Mouse (Mus musculus): ENCODE data around the gene Tor1a. TPM values are rescaled to one million over a fixed set of nuclear protein-coding genes. Genes with fewer than 3 reads are reported as not detected.

Gene Tor1a
- polyA plus RNA-seq, 1 experiment = 78.6 TPM

GRCm38 (mm10) chr2:30998443-30999260 lies 30.9 kb upstream of the Tor1a start:
- Histone ChIP-seq H3K4me3 (ENCODE audit: low read depth, low read length) (no peak overlapping the region), H3K36me3 (ENCODE audit: control insufficient read depth, insufficient read depth, low read length) (peaks cover 3% of the 10 kb centered on the region; the same call in 1 of the 2 replicates), H3K27ac (ENCODE audit: insufficient read depth, low read depth, low read length) (no peak overlapping the region), H3K27me3 (ENCODE audit: control insufficient read depth, insufficient read depth, low read length) (no peaks in the 10 kb centered on the region), H3K4me1 (ENCODE audit: control insufficient read depth, insufficient read depth, insufficient read length, low read length) (no peaks in the 10 kb centered on the region)
- 83% methylated on average over 8 of the region's 8 CpGs for WGBS
- no peak for TF ChIP-seq CTCF (IDR thresholded peaks at IDR 0.05; ENCODE audit: extremely low read depth, insufficient read length, insufficient replicate concordance, low read depth, low read length)
- no peak for TF ChIP-seq POLR2A (IDR thresholded peaks at IDR 0.05; ENCODE audit: low read depth, low read length)

GRCm38 (mm10) chr2:30995432-30995996 lies 27.8 kb upstream of the Tor1a start:
- TF ChIP-seq CTCF (IDR thresholded peaks at IDR 0.05; ENCODE audit: extremely low read depth, insufficient read length, insufficient replicate concordance, low read depth, low read length) (no peak), POLR2A (IDR thresholded peaks at IDR 0.05; ENCODE audit: low read depth, low read length) (no peak)
- Histone ChIP-seq H3K27me3 (ENCODE audit: control insufficient read depth, insufficient read depth, low read length) (no peaks in the 10 kb centered on the region), H3K4me1 (ENCODE audit: control insufficient read depth, insufficient read depth, insufficient read length, low read length) (no peaks in the 10 kb centered on the region), H3K27ac (ENCODE audit: insufficient read depth, low read depth, low read length) (no peak overlapping the region), H3K36me3 (ENCODE audit: control insufficient read depth, insufficient read depth, low read length) (no peaks in the 10 kb centered on the region; the same call in 1 of the 2 replicates), H3K4me3 (ENCODE audit: low read depth, low read length) (peak overlapping the region; percentile 32)
- WGBS = 76% methylated on average over 11 of the region's 11 CpGs

- H3K27me3 ChIP-seq (ENCODE audit: control insufficient read depth, insufficient read depth, low read length) = no peaks in the 10 kb centered on the region
- H3K36me3 ChIP-seq (ENCODE audit: control insufficient read depth, insufficient read depth, low read length) = no peaks in the 10 kb centered on the region
- no peak overlapping the region for H3K4me3 ChIP-seq (ENCODE audit: low read depth, low read length)
- TF ChIP-seq CTCF (IDR thresholded peaks at IDR 0.05; ENCODE audit: extremely low read depth, insufficient read length, insufficient replicate concordance, low read depth, low read length) = no peak
- no peak for TF ChIP-seq POLR2A (IDR thresholded peaks at IDR 0.05; ENCODE audit: low read depth, low read length)
- no peaks in the 10 kb centered on the region for H3K4me1 ChIP-seq (ENCODE audit: control insufficient read depth, insufficient read depth, insufficient read length, low read length)
- WGBS = 90% methylated on average over 4 of the region's 4 CpGs
- no peak overlapping the region for H3K27ac ChIP-seq (ENCODE audit: insufficient read depth, low read depth, low read length)
These were observed 27.1 kb upstream of the Tor1a start for GRCm38 (mm10) chr2:30994853-30995252.

- WGBS = 86% methylated on average over 9 of the region's 9 CpGs
- H3K36me3 ChIP-seq (ENCODE audit: control insufficient read depth, insufficient read depth, low read length) = no peaks in the 10 kb centered on the region
- peaks cover 3% of the 10 kb centered on the region; the same call in 1 of the 2 replicates for H3K4me1 ChIP-seq (ENCODE audit: control insufficient read depth, insufficient read depth, insufficient read length, low read length)
- no peaks in the 10 kb centered on the region for H3K27me3 ChIP-seq (ENCODE audit: control insufficient read depth, insufficient read depth, low read length)
- no peak overlapping the region for H3K4me3 ChIP-seq (ENCODE audit: low read depth, low read length)
- no peak overlapping the region for H3K27ac ChIP-seq (ENCODE audit: insufficient read depth, low read depth, low read length)
- TF ChIP-seq POLR2A (IDR thresholded peaks at IDR 0.05; ENCODE audit: low read depth, low read length) = no peak
- no peak for TF ChIP-seq CTCF (IDR thresholded peaks at IDR 0.05; ENCODE audit: extremely low read depth, insufficient read length, insufficient replicate concordance, low read depth, low read length)
These were observed 22.5 kb upstream of the Tor1a start for GRCm38 (mm10) chr2:30990221-30990620.

GRCm38 (mm10) chr2:30985111-30986020 lies 17.6 kb upstream of the Tor1a start:
- TF ChIP-seq POLR2A (IDR thresholded peaks at IDR 0.05; ENCODE audit: low read depth, low read length) = no peak
- TF ChIP-seq CTCF (IDR thresholded peaks at IDR 0.05; ENCODE audit: extremely low read depth, insufficient read length, insufficient replicate concordance, low read depth, low read length) = no peak
- Histone ChIP-seq H3K27ac (ENCODE audit: insufficient read depth, low read depth, low read length) (no peak overlapping the region), H3K4me1 (ENCODE audit: control insufficient read depth, insufficient read depth, insufficient read length, low read length) (peaks cover 8% of the 10 kb centered on the region), H3K36me3 (ENCODE audit: control insufficient read depth, insufficient read depth, low read length) (no peaks in the 10 kb centered on the region), H3K27me3 (ENCODE audit: control insufficient read depth, insufficient read depth, low read length) (no peaks in the 10 kb centered on the region), H3K4me3 (ENCODE audit: low read depth, low read length) (no peak overlapping the region; the same call in 1 of the 2 replicates)
- WGBS = 18% methylated on average over 17 of the region's 17 CpGs

- H3K36me3 ChIP-seq (ENCODE audit: control insufficient read depth, insufficient read depth, low read length) = peaks cover 15% of the 10 kb centered on the region
- H3K4me3 ChIP-seq (ENCODE audit: low read depth, low read length) = no peak overlapping the region
- H3K27me3 ChIP-seq (ENCODE audit: control insufficient read depth, insufficient read depth, low read length) = no peaks in the 10 kb centered on the region
- H3K4me1 ChIP-seq (ENCODE audit: control insufficient read depth, insufficient read depth, insufficient read length, low read length) = peaks cover 8% of the 10 kb centered on the region
- TF ChIP-seq CTCF (IDR thresholded peaks at IDR 0.05; ENCODE audit: extremely low read depth, insufficient read length, insufficient replicate concordance, low read depth, low read length) = no peak
- TF ChIP-seq POLR2A (IDR thresholded peaks at IDR 0.05; ENCODE audit: low read depth, low read length) = no peak
- no peak overlapping the region for H3K27ac ChIP-seq (ENCODE audit: insufficient read depth, low read depth, low read length)
- WGBS = 30% methylated on average over 7 of the region's 7 CpGs
These were observed 15.3 kb upstream of the Tor1a start for GRCm38 (mm10) chr2:30983024-30983423.

Measured in small intestine, adult 2 months (tissue).